Mouse (Mus musculus) lung, postnatal 0 days (tissue): ENCODE results near the gene Mad2l2. TPM values are rescaled to one million over a fixed set of nuclear protein-coding genes. Genes with fewer than 3 reads are reported as not detected.
"Not testable (repeated sequence)": the region's sequence is repeated elsewhere in the genome, so short reads cannot be mapped to it uniquely, and the experiment has no call there.

Source experiments
- ATAC-seq: fragments of 200-750 bp; cut with Nextera tagmentation; 2 replicates; pipeline ENCODE4 v1.8.0; 2017; ENCODE audit warnings: moderate library complexity
- DNase-seq: peaks from one replicate; pipeline ENCODE4 v3.0.0-alpha.2; 2016; ENCODE audit warnings: low spot score
- H3K27ac ChIP-seq: fragments of 300-500 bp; sonication (generic); 2 replicates; pipeline ENCODE4 v1.5.1; 2014; ENCODE audit warnings: antibody characterized with exemption, mild to moderate bottlenecking, low read length, mixed read lengths
- H3K27me3 ChIP-seq: fragments of 300-500 bp; sonication (generic); replicated peaks from 2 replicates; pipeline ENCODE4 v1.6.1; 2014; ENCODE audit warnings: low read length, mixed read lengths; ENCODE audit not compliant: insufficient read depth
- H3K36me3 ChIP-seq: fragments of 300-500 bp; sonication (generic); 2 replicates; pipeline ENCODE4 v1.6.1; 2014; ENCODE audit warnings: low read length, mixed read lengths; ENCODE audit not compliant: insufficient read depth
- H3K4me1 ChIP-seq: fragments of 300-500 bp; sonication (generic); 2 replicates; pipeline ENCODE4 v1.6.1; 2014; ENCODE audit warnings: antibody characterized with exemption, low read depth, low read length, mixed read lengths; ENCODE audit not compliant: insufficient read depth
- H3K4me2 ChIP-seq: fragments of 300-500 bp; sonication (generic); replicated peaks from 2 replicates; pipeline ENCODE4 v1.6.1; 2014; ENCODE audit warnings: low read depth, mild to moderate bottlenecking, low read length, moderate library complexity, mixed read lengths
- H3K4me3 ChIP-seq: fragments of 300-500 bp; sonication (generic); 2 replicates; pipeline ENCODE4 v1.5.1; 2014; ENCODE audit warnings: low read depth, low read length
- H3K9ac ChIP-seq: fragments of 300-500 bp; sonication (generic); replicated peaks from 2 replicates; pipeline ENCODE4 v1.6.1; 2014; ENCODE audit warnings: low read depth, mild to moderate bottlenecking
- H3K9me3 ChIP-seq: fragments of 300-500 bp; sonication (generic); 2 replicates; pipeline ENCODE4 v1.6.1; 2016; ENCODE audit warnings: low read length, mixed read lengths
- CTCF ChIP-seq: IDR thresholded peaks from 2 replicates; pipeline ENCODE4 v1.5.1; 2016; ENCODE audit warnings: antibody characterized with exemption, mild to moderate bottlenecking
- EP300 ChIP-seq: IDR thresholded peaks from 2 replicates; pipeline ENCODE4 v1.6.1; 2016; ENCODE audit warnings: antibody characterized with exemption, mild to moderate bottlenecking, control low read depth
- WGBS: fragments of 180-500 bp; shearing (Covaris S2); extraction: QIAGEN DNeasy Blood & Tissue Kit; methylation state at CpG from one replicate; pipeline ENCODE4 v1.1.7; 2014; 5-methylcytosine and 5-hydroxymethylcytosine counted together
- microRNA-seq: library from miRNA; unstranded; fragments of <30 nt; microRNA quantifications from one replicate; pipeline ENCODE4, GENCODE M21; 2016
- polyA plus RNA-seq: library from polyadenylated mRNA; unstranded; fragments of >200 nt; fragmentation: Nextera tagmentation; extraction: Ambion mirVana; gene quantifications from 2 replicates; pipeline ENCODE4 v1.2.1, GENCODE M21; 2015

Mad2l2 gene
- polyA plus RNA-seq, 1 experiment from 2014 or later, result 35.7 TPM

DNA sequence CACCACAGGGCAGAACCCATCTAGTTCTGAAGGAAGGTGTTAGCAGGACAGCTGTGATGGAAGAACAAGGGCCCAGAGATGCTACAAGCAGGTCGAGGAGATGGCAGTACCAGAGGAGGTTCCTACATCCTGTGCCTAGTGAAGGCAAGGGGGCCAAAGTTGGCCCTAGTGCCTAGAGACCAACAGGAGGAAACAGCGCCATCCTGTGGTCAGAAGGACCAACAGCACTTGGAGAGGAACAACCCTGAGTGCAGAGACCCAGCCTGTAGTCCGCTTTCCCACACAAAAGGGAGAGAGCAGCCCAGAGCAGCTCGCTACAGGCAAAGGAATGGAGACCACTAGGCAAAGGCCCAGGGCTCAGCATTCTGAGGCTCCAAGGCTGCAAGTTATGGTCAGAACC, 55.6 kb downstream of the Mad2l2 start:
- Histone ChIP-seq H3K4me2 (no peak overlapping the region), H3K9ac (no peak overlapping the region), H3K4me3 (no peak overlapping the region), H3K27ac (no peak overlapping the region), H3K4me1 (no peaks in the 10 kb centered on the region), H3K9me3 (no peaks in the 10 kb centered on the region), H3K27me3 (no peaks in the 10 kb centered on the region), H3K36me3 (no peaks in the 10 kb centered on the region)
- WGBS, result 65% methylated on average over 4 of the region's 4 CpGs
- ATAC-seq (no peak), DNase-seq (no peak)
- TF ChIP-seq EP300 (no peak), CTCF (peak; percentile 27)

GRCm38 (mm10) chr4:148188767-148189166, 58.6 kb downstream of the Mad2l2 start:
- H3K9me3 ChIP-seq, H3K4me3 ChIP-seq, H3K4me2 ChIP-seq, H3K36me3 ChIP-seq, H3K27ac ChIP-seq, H3K4me1 ChIP-seq, DNase-seq, H3K27me3 ChIP-seq, H3K9ac ChIP-seq, ATAC-seq: not testable (repeated sequence)
- WGBS, result 82% methylated on average over 1 of the region's 1 CpGs

DNA sequence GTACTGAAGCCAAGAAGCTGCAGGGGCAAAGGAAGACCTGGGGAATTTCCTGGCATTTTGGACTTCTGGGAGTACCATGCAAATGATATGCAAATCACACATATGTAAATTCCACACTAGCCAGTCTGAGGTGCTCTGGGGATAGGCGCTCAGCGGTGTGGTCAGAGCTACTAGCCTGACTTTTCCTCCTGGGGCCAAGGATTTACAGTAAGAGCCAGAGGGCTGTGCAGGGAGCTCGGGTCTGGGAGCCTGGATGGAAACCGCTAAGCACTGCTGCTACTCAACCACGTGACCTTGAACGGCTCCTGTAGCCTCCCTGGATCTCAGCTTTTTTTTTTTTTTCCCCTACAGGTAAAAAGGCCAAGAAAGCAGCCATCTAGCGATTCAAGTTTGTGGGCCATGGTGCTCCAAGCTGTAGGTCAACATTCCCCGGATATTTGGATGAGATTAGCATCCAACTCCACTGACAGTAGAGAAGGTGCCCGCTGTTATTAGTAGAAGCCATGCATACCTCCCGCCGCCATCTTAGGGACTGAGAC, 62.6 kb downstream of the Mad2l2 start:
- no peaks in the 10 kb centered on the region for H3K27me3 ChIP-seq
- H3K4me1 ChIP-seq, result no peaks in the 10 kb centered on the region
- WGBS, result 26% methylated on average over 11 of the region's 11 CpGs
- H3K4me2 ChIP-seq, result no peak overlapping the region
- H3K36me3 ChIP-seq, result no peaks in the 10 kb centered on the region
- no peak overlapping the region for H3K4me3 ChIP-seq
- ATAC-seq (no peak), DNase-seq (no peak)
- H3K27ac ChIP-seq, result no peak overlapping the region
- TF ChIP-seq EP300 (no peak), CTCF (no peak)
- no peaks in the 10 kb centered on the region for H3K9me3 ChIP-seq
- no peak overlapping the region for H3K9ac ChIP-seq

DNA sequence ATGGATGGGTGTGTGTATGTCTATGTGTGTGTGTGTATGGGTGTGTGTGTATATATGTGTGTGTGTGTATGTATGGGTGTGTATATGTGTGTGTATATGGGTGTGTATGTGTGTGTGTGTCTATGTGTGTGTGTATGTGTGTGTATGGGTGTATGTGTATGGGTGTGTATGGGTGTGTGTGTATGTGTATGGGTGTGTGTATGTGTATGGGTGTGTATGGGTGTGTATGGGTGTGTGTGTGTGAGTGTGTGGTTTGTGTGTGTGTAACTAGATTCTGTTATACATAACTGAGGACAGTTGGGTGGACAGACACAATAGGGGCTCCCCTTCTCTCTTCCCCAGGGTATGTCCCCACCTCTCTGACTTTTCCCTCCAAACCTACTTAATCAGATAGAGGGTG, 64.2 kb downstream of the Mad2l2 start:
- Histone ChIP-seq H3K4me1 (no peaks in the 10 kb centered on the region), H3K27ac (no peak overlapping the region), H3K4me2 (no peak overlapping the region), H3K9ac (no peak overlapping the region), H3K27me3 (no peaks in the 10 kb centered on the region), H3K36me3 (no peaks in the 10 kb centered on the region), H3K4me3 (no peak overlapping the region), H3K9me3 (no peaks in the 10 kb centered on the region)
- TF ChIP-seq EP300 (no peak), CTCF (no peak)
- ATAC-seq (no peak), DNase-seq (no peak)

Small RNA genes within 50 kb of the gene (microRNA-seq; reads per million reads assigned to microRNA genes)
- gene Mir7022, result not detected

Other genes starting within 250 kb of the Mad2l2 start
- gene Mfn2, start 225.7 kb upstream of the Mad2l2 start, polyA plus RNA-seq, result 19.7 and 22.5 TPM in 2 replicates
- gene Plod1, start 193.6 kb upstream of the Mad2l2 start, polyA plus RNA-seq, result 40.8 and 43.2 TPM in 2 replicates
- gene 2510039O18Rik, start 189.5 kb upstream of the Mad2l2 start, polyA plus RNA-seq, result 16.4 and 16.5 TPM in 2 replicates
- gene Nppb, start 144.6 kb upstream of the Mad2l2 start, polyA plus RNA-seq, result not detected in 2 replicates
- gene Nppa, start 129.7 kb upstream of the Mad2l2 start, polyA plus RNA-seq, result 1.6 and 2.8 TPM in 2 replicates
- gene Clcn6, start 91.6 kb upstream of the Mad2l2 start, polyA plus RNA-seq, result 3.5 and 4.1 TPM in 2 replicates
- gene Mthfr, start 91.3 kb upstream of the Mad2l2 start, polyA plus RNA-seq, result 14.0 and 14.2 TPM in 2 replicates
- gene Agtrap, start 42.4 kb upstream of the Mad2l2 start, polyA plus RNA-seq, result 20.7 and 22.0 TPM in 2 replicates
- gene Draxin, start 314 bp downstream of the Mad2l2 start, polyA plus RNA-seq, result 0.06 TPM in 2 replicates
- gene Fbxo6, start 21.8 kb downstream of the Mad2l2 start, polyA plus RNA-seq, result 53.1 and 58.5 TPM in 2 replicates
- 7.1 and 8.4 TPM in 2 replicates for gene Fbxo44, start 30.1 kb downstream of the Mad2l2 start, polyA plus RNA-seq
- 0.42 and 0.66 TPM in 2 replicates for gene Fbxo2, start 30.2 kb downstream of the Mad2l2 start, polyA plus RNA-seq
- 0.02 and 0.12 TPM in 2 replicates for gene Disp3, start 157.6 kb downstream of the Mad2l2 start, polyA plus RNA-seq